Mouse (Mus musculus): ENCODE results near the gene Tshz3.

The Tshz3 gene

DNA sequence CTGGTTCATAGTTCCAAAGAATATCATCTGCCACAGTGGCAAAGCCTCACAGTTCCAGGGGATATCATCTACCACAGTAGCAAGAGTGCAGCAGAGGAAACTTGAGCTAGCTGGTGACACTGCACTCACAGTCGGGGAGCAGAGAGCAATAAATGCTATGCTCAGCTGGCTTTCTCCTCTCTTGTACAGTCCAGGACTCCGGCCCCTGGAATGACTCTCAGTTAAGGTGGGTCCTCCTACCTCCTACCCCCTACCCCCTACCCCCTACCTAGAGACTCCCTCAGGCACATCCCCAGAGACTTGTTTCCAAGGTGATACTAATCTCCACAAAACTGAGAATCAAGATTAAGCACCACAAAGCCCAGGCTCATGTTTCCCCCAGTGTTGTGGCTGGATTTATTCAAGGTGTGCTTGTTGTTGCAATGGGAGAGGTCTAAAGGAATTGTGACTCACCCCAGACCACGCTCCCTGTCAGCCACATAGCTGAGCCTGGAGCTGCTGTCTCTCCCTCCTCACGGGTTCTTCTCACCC, 86.4 kb downstream of the Tshz3 start:
- DNase-seq (ENCODE audit: low read depth, low spot score): no peak

DNA sequence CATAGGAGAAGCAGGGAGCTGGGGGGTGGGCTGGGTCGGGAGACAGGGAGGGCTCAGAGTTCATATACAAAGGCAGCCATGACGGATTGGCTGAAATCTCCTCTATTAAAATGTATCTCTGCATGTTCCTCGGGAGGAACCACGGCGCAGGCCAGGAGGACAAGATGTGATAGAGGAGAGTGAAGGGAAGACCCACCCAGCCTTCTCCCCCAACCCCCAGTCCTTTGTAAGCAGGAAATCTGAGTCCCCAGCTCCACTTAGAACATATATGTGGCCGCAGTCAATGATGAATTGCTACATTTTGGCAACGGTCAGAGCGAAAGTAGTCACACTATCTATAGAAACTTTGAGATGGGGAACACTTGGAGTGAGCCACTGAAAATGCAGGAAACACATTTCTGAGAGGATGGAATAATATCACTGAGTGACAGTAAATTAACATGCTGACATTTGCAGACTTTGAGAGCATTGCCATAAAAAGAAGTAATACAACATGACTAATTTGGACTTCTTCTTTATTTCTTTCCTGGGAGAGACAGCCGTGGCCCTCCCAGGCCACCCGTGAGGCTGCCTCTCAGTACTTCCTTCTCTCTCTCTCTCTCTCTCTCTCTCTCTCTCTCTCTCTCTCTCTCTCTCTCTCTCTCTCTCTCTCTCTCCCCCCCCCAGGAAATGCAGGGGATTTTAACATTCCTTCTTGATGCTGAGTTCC, 88.9 kb downstream of the Tshz3 start:
- no peak for DNase-seq (ENCODE audit: low read depth, low spot score)

DNA sequence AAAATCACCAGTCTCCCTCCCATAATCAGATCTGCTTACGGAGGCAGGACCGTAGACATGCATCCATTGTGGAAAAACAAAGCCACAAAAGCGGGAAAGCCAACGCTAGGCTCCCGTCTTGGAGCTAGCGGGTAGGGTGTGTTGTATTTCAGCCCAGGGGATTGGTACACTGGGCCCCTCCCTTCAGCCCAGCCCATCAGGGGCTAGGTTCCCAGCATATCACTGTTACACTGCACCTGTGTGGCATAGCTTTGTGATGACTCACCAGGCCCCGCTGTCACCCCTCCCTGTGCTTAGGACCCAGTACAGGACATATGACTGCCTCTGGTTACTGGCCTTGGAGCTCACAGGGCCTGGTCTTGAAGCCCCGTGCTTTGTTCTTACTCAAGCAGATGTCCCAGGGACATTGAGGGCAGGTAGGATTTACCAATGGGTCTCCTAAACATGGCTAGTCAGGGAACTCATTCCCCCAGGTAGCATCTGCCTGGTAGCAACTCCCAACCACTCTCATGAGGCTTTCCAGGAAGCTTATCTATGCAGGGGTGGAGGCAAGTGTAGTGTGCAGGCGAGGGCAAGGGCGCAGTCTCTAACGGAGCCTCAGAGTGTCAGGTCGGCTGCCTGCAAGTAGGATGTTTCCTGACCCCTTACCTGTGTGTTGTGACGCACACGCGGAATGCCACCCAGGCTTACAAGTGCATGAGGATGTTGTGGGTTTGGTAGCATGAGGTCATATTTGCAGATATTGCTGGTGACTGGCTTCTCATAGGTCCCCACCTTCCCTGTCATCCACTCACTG, 98.7 kb downstream of the Tshz3 start:
- no peak for DNase-seq (ENCODE audit: low read depth, low spot score)

Measured in retina, adult 2 months (tissue).